Mouse (Mus musculus) neural tube, embryonic 13.5 days (tissue): ENCODE data around the gene Clcn7. TPM values are rescaled to one million over a fixed set of nuclear protein-coding genes. Genes with fewer than 3 reads are reported as not detected.

Source experiments
- ATAC-seq: fragments of 200-750 bp; cut with Nextera tagmentation; 2 replicates; pipeline ENCODE4 v1.8.0; 2017; ENCODE audit warnings: low read depth, mild to moderate bottlenecking, moderate TSS enrichment, moderate library complexity
- H3K27ac ChIP-seq: fragments of 300-500 bp; sonication (generic); replicated peaks from 2 replicates; pipeline ENCODE4 v1.5.1; 2015; ENCODE audit warnings: moderate library complexity, mild to moderate bottlenecking, inconsistent platforms
- H3K27me3 ChIP-seq: fragments of 300-500 bp; sonication (generic); 2 replicates; pipeline ENCODE4 v1.6.1; 2015; ENCODE audit warnings: mild to moderate bottlenecking, inconsistent platforms
- H3K36me3 ChIP-seq: fragments of 300-500 bp; sonication (generic); 2 replicates; pipeline ENCODE4 v1.6.1; 2015; ENCODE audit warnings: mild to moderate bottlenecking, inconsistent platforms
- H3K4me1 ChIP-seq: fragments of 300-500 bp; sonication (generic); replicated peaks from 2 replicates; pipeline ENCODE4 v1.6.1; 2015; ENCODE audit warnings: inconsistent platforms
- H3K4me2 ChIP-seq: fragments of 300-500 bp; sonication (generic); 2 replicates; pipeline ENCODE4 v1.6.1; 2015; ENCODE audit warnings: inconsistent platforms, mild to moderate bottlenecking, moderate library complexity
- H3K4me3 ChIP-seq: fragments of 300-500 bp; sonication (generic); 2 replicates; pipeline ENCODE4 v1.5.1; 2015; ENCODE audit warnings: mild to moderate bottlenecking, inconsistent platforms
- H3K9ac ChIP-seq: fragments of 300-500 bp; sonication (generic); 2 replicates; pipeline ENCODE4 v1.6.1; 2015; ENCODE audit warnings: moderate library complexity, mild to moderate bottlenecking, inconsistent platforms
- H3K9me3 ChIP-seq: fragments of 300-500 bp; sonication (generic); 2 replicates; pipeline ENCODE4 v1.6.1; 2016; ENCODE audit warnings: inconsistent platforms
- WGBS: fragments of 180-500 bp; shearing (Covaris S2); methylation state at CpG from one replicate; pipeline ENCODE4 v1.1.7; 2015; 5-methylcytosine and 5-hydroxymethylcytosine counted together
- polyA plus RNA-seq: library from polyadenylated mRNA; unstranded; fragments of >200 nt; fragmentation: Nextera tagmentation; extraction: Ambion mirVana; gene quantifications from 2 replicates; pipeline ENCODE4 v1.2.1, GENCODE M21; 2015

Clcn7 gene
- polyA plus RNA-seq, 1 experiment from 2014 or later: 23.7 TPM

DNA sequence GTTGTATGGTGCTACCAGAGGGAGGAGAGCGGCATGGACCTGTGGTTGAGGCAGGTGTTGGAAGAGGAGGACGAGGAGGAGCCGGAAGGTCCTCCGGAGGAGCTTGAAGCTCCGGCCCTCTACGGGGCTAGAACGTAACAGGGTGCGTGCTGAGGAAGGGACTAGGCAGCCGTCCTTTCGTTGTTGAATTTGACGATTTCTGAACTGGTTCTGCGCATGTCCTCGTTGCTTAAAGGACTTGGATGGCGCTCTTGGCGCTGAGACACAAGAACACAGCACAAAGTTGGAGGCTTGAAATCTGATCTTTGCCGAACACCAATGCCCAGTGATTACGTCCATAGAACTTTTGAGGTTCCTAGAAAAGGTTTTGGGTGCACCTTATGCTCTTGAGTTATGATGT lies 51.8 kb downstream of the Clcn7 start:
- no peaks in the 10 kb centered on the region; the same call in 1 of the 2 replicates for H3K27me3 ChIP-seq
- H3K27ac ChIP-seq: peak overlapping the region; percentile 70; the same call in 1 of the 2 replicates
- no peaks in the 10 kb centered on the region for H3K9me3 ChIP-seq
- ATAC-seq: 0 out of 2 replicates have a peak, but pooled peaks have one; percentile 4
- peak overlapping the region; percentile 84 for H3K4me3 ChIP-seq
- H3K4me1 ChIP-seq: peaks cover 43% of the 10 kb centered on the region
- H3K9ac ChIP-seq: peak overlapping the region; percentile 84
- H3K4me2 ChIP-seq: peak overlapping the region; percentile 98
- 0 out of 2 replicates have a peak, but pooled peaks cover 4% of the 10 kb centered on the region for H3K36me3 ChIP-seq
- WGBS: 9% methylated on average over 17 of the region's 17 CpGs

DNA sequence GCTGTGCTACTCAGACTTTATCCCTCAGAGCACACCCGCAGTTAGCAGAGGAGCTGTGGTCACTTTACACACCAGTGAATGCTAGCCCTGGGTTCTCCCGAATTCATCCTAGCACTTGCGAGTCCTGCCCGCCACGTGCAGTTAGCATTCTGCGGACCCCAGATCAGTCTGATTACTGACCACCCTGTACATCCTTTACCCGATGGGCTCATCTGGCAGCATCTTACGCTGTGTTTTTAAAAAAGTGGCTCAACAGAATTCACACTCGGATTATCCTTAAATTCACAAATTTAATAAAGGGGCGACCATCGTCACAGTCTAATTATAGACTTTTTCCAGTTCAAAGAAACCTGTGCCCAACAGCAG lies 54.6 kb downstream of the Clcn7 start:
- no peak for ATAC-seq
- peak overlapping the region; percentile 99 for H3K4me3 ChIP-seq
- no peaks in the 10 kb centered on the region for H3K27me3 ChIP-seq
- H3K9me3 ChIP-seq: no peaks in the 10 kb centered on the region
- H3K36me3 ChIP-seq: peaks cover 20% of the 10 kb centered on the region; the same call in 1 of the 2 replicates
- peak overlapping the region; percentile 67; the same call in 1 of the 2 replicates for H3K27ac ChIP-seq
- H3K9ac ChIP-seq: peak overlapping the region; percentile 95
- peak overlapping the region; percentile 88 for H3K4me2 ChIP-seq
- 10% methylated on average over 11 of the region's 11 CpGs for WGBS
- peaks cover 45% of the 10 kb centered on the region for H3K4me1 ChIP-seq

DNA sequence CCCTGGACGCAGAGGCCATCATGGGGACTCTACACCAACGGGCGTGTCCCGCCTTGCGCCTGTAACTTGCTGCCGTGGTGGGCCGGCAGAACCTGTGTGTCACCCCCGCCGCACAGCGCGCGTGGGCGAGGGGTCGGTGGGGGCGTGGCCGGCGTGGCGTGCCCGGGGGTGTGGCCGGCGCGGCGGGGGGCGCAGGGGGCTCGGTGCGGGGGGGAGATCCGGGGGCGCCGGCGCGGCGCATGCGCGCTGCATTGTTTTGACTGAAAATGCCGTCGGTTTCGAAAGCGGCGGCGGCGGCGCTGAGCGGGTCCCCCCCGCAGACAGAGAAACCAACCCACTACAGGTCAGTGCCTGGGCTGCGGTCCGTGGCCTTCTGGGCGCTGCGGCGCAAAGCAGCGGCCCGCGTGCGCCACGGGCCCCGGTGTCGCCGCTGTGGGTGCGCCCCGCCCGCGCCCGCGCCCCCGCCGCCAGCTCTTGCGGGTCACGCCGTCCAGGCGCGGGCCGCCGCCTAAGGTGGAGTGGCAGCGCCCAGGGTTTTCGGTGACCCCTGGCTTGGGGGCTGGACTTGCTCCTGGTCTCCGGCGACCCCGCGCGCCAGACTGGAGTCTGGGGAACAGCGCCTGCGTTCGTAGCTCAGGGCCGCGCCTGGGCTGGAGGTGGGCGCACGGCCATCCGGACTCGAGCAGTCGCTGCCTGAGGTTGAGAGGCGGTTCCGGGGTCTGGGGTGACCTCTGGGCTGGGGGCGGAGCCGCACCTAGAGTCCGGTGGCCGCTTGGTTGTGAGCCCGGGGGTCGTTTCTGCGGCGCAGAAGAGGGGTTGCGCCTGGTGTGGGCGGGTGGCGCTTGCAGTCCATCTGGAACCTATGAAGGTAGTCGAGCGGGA lies 55.2 kb downstream of the Clcn7 start, which contains the start of gene Unkl:
Unkl (plus strand) TSS at position 248 of the 882 bp plus-strand sequence.
- Histone ChIP-seq H3K27me3 (no peaks in the 10 kb centered on the region), H3K9me3 (no peaks in the 10 kb centered on the region), H3K27ac (peak within 1 kb of the TSS; percentile 67), H3K4me1 (peaks cover 42% of the 10 kb centered on the region), H3K36me3 (peaks cover 24% of the 10 kb centered on the region), H3K4me3 (peak within 1 kb of the TSS; percentile 99), H3K9ac (peak within 1 kb of the TSS; percentile 95), H3K4me2 (peak within 1 kb of the TSS; percentile 88)
- ATAC-seq: peak; percentile 34; the same call in 1 of the 2 replicates
- under 1% methylated on average over 97 of the region's 104 CpGs for WGBS

DNA sequence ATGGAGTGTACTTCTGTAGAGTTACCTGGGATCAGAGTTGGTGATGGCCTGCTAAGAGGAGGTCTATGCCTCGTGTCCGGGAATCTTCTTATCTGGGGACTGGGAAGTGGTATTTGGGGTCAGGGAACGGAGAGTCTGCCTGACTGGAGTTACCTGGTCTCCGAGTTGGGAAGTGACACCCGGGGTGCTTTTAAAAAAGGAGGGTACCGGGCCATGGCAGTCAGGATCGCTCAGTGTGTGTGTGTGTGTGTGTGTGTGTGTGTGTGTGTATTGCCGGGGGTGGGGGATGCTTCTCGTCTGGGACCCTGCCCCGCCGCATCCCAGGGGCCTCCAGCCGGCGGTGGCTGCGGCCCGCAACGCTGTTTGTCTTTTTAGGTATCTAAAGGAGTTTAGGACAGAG lies 55.9 kb downstream of the Clcn7 start:
- H3K27me3 ChIP-seq: no peaks in the 10 kb centered on the region
- peak overlapping the region; percentile 88 for H3K4me2 ChIP-seq
- no peak overlapping the region for H3K27ac ChIP-seq
- H3K4me1 ChIP-seq: peaks cover 37% of the 10 kb centered on the region
- no peaks in the 10 kb centered on the region for H3K9me3 ChIP-seq
- 4% methylated on average over 16 of the region's 16 CpGs for WGBS
- H3K4me3 ChIP-seq: peak overlapping the region; percentile 99
- peaks cover 31% of the 10 kb centered on the region for H3K36me3 ChIP-seq
- ATAC-seq: no peak
- H3K9ac ChIP-seq: peak overlapping the region; percentile 95

DNA sequence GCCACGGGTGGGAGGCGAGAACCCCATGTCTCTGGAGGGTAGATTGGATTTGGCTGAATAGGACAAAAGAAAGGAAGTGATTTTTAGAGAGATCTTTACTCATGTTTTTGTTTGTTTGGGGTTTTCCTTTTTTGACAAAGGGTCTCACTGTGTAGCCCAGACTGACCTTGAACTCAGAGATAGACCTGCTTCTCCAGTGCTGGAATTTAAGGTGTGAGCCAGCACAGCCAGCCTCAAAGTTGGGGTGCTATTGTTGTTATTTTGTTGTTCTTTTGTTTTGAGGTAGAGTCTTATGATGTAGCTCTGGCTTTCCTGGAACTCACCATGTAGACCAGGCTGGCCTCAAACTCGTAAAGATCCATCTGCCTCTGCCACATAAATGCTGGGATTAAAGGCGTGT lies 69.2 kb downstream of the Clcn7 start:
- Histone ChIP-seq H3K9me3 (no peaks in the 10 kb centered on the region), H3K4me2 (no peak overlapping the region), H3K4me1 (no peaks in the 10 kb centered on the region), H3K27ac (no peak overlapping the region), H3K36me3 (peaks cover 82% of the 10 kb centered on the region), H3K27me3 (no peaks in the 10 kb centered on the region), H3K9ac (no peak overlapping the region), H3K4me3 (no peak overlapping the region)
- WGBS: 90% methylated on average over 4 of the region's 4 CpGs
- ATAC-seq: no peak

DNA sequence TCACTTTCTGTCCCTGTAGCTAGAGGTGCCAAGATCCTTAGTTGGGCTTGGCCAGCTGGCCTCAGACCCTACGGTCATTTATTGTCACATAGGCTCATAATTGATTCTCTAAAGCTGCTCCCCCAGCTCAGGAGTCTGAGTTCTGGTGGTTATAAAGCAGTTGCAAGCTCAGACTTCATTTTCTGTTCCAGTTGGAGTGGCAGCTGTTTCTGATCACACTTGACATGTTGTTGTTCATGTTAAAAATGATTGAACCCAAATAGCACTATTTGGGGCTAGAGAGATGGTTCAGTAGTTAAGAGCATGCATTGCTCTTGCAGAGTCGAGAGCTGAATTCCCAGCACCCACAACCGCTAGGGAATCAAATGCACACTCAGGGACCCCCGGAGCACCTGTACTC lies 76.8 kb downstream of the Clcn7 start:
- Histone ChIP-seq H3K36me3 (peaks cover 98% of the 10 kb centered on the region), H3K27ac (no peak overlapping the region), H3K4me2 (no peak overlapping the region), H3K27me3 (no peaks in the 10 kb centered on the region), H3K4me1 (no peaks in the 10 kb centered on the region), H3K9ac (no peak overlapping the region), H3K9me3 (no peaks in the 10 kb centered on the region), H3K4me3 (no peak overlapping the region)
- no peak for ATAC-seq
- 94% methylated on average over 4 of the region's 4 CpGs for WGBS

DNA sequence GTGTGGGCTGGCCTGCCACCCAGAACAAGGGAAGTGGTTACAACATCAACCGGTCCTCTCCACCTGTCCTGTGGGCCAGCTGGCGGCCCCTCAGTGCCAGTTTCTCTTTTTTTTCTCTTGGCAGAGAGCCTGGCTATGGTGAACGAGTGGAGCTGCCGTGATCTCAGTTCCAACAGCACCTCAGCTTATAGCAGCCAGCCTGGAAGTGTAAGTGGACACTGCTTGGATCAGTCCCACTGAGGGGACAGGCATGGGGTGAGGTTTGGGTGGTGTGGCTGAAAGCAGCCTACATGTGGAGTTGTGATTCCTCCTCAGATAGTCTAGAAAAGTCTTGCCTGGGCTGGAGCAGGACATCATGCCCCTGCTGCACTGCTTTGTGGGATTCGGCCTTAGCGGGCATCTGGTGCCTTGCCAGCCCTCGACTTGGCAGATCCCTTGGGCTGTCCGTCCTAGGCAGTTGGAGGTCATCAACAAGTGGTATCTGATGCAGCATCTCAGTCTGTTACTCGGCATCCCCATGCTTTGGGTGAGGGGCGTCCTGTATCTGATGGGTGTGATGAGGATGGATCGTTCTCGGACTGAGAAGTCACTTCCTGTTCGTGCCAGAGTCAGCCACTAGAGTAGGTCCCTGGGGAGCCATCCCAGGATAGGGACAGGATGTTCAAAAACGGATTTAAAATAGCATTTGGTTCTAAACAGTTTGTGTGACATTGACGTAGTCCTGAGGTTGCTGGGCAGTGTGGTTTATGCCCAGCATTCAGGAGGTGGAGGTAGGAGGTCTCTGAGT lies 77.7 kb downstream of the Clcn7 start:
- no peak overlapping the region for H3K9ac ChIP-seq
- no peak overlapping the region for H3K27ac ChIP-seq
- H3K9me3 ChIP-seq: no peaks in the 10 kb centered on the region
- no peak overlapping the region for H3K4me3 ChIP-seq
- 85% methylated on average over 15 of the region's 15 CpGs for WGBS
- peaks cover 98% of the 10 kb centered on the region for H3K36me3 ChIP-seq
- H3K4me2 ChIP-seq: no peak overlapping the region
- H3K27me3 ChIP-seq: no peaks in the 10 kb centered on the region
- no peak for ATAC-seq
- H3K4me1 ChIP-seq: no peaks in the 10 kb centered on the region

DNA sequence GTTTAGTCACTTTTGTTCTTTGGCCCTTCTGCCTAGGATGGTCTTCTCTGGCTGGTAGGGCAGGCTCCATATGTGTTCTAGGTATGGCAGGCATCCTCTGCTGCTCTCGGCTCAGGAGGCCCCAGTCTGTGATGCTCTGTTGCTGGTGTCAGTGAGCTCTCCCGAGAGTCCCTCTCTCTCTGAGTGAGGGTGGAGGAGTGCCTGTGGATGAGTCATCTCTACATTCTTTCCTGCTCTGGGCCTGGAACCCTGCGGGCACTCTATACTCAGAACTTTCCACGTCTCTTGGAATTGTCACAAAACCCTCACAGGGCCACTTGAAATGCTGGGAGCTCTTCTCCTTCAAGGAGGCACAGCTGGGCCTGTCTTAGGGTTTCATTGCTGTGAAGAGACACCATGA lies 78.5 kb downstream of the Clcn7 start:
- Histone ChIP-seq H3K4me1 (no peaks in the 10 kb centered on the region), H3K9me3 (no peaks in the 10 kb centered on the region), H3K9ac (no peak overlapping the region), H3K4me2 (no peak overlapping the region), H3K36me3 (peaks cover 97% of the 10 kb centered on the region), H3K4me3 (no peak overlapping the region), H3K27ac (no peak overlapping the region), H3K27me3 (no peaks in the 10 kb centered on the region)
- WGBS: 91% methylated on average over 4 of the region's 4 CpGs
- ATAC-seq: no peak

Other genes starting within 250 kb of the Clcn7 start
- 63.5 and 76.1 TPM in 2 replicates for gene Nubp2, start 247.0 kb upstream of the Clcn7 start, polyA plus RNA-seq
- 64.6 and 74.2 TPM in 2 replicates for gene Spsb3, start 246.7 kb upstream of the Clcn7 start, polyA plus RNA-seq
- gene Eme2, start 238.3 kb upstream of the Clcn7 start, polyA plus RNA-seq: 32.7 and 36.3 TPM in 2 replicates
- 71.1 and 85.7 TPM in 2 replicates for gene Mrps34, start 238.3 kb upstream of the Clcn7 start, polyA plus RNA-seq
- 86.0 and 89.0 TPM in 2 replicates for gene Nme3, start 236.9 kb upstream of the Clcn7 start, polyA plus RNA-seq
- gene Mapk8ip3, start 196.4 kb upstream of the Clcn7 start, polyA plus RNA-seq: 82.2 and 85.8 TPM in 2 replicates
- gene Jpt2, start 172.7 kb upstream of the Clcn7 start, polyA plus RNA-seq: 100 and 110 TPM in 2 replicates
- 7.0 and 7.3 TPM in 2 replicates for gene Cramp1l, start 117.6 kb upstream of the Clcn7 start, polyA plus RNA-seq
- gene Ift140, start 117.3 kb upstream of the Clcn7 start, polyA plus RNA-seq: 17.8 and 19.2 TPM in 2 replicates
- gene Tmem204, start 49.8 kb upstream of the Clcn7 start, polyA plus RNA-seq: 9.0 and 10.8 TPM in 2 replicates
- 45.7 and 46.7 TPM in 2 replicates for gene Telo2, start 17.4 kb upstream of the Clcn7 start, polyA plus RNA-seq
- not detected in 2 replicates for gene Ptx4, start 12.6 kb upstream of the Clcn7 start, polyA plus RNA-seq
- not detected in 2 replicates for gene Ccdc154, start 29.1 kb downstream of the Clcn7 start, polyA plus RNA-seq
- not detected in 2 replicates for gene Gm38655, start 42.1 kb downstream of the Clcn7 start, polyA plus RNA-seq
- 32.6 and 32.7 TPM in 2 replicates for gene BC003965, start 51.2 kb downstream of the Clcn7 start, polyA plus RNA-seq
- gene Unkl, start 55.0 kb downstream of the Clcn7 start, polyA plus RNA-seq: 9.3 and 11.0 TPM in 2 replicates
- 72.4 and 90.8 TPM in 2 replicates for gene Gnptg, start 106.7 kb downstream of the Clcn7 start, polyA plus RNA-seq
- gene Tsr3, start 106.8 kb downstream of the Clcn7 start, polyA plus RNA-seq: 62.1 and 62.3 TPM in 2 replicates
- 3.7 and 3.8 TPM in 2 replicates for gene Baiap3, start 123.0 kb downstream of the Clcn7 start, polyA plus RNA-seq
- 503 and 513 TPM in 2 replicates for gene Ube2i, start 141.2 kb downstream of the Clcn7 start, polyA plus RNA-seq
- not detected in 2 replicates for gene Prss34, start 165.0 kb downstream of the Clcn7 start, polyA plus RNA-seq
- gene Prss28, start 175.3 kb downstream of the Clcn7 start, polyA plus RNA-seq: not detected in 2 replicates
- gene Prss29, start 185.3 kb downstream of the Clcn7 start, polyA plus RNA-seq: not detected in 2 replicates
- not detected in 2 replicates for gene Tpsab1, start 212.2 kb downstream of the Clcn7 start, polyA plus RNA-seq
- gene Tpsb2, start 232.9 kb downstream of the Clcn7 start, polyA plus RNA-seq: 0.45 TPM in 1 of 2 replicates, not detected in the other
- gene Tpsg1, start 235.9 kb downstream of the Clcn7 start, polyA plus RNA-seq: 0.68 TPM in 1 of 2 replicates, not detected in the other